Mouse (Mus musculus) MEL (cell line): ENCODE measurements around the gene Dynlt1c.
"Not testable (repeated sequence)": the region's sequence is repeated elsewhere in the genome, so short reads cannot be mapped to it uniquely, and the experiment has no call there.

Experiments used
- CHD1 ChIP-seq: IDR thresholded peaks from 2 replicates; pipeline ENCODE4 v1.6.1; 2012; ENCODE audit warnings: low read depth, mild to moderate bottlenecking, inconsistent platforms, low read length, improper control_type of control experiment
- CTCF ChIP-seq, 3 experiments: IDR thresholded peaks in 2 of 3; conservative IDR thresholded peaks in 1 of 3; 2 replicates each; pipeline ENCODE4 v1.5.1; 2011 to 2012; ENCODE audit warnings: low read length in 3 of 3, low read depth in 2 of 3, mild to moderate bottlenecking in 2 of 3, improper control_type of control experiment in 1 of 3, inconsistent platforms in 1 of 3, mixed read lengths in 1 of 3, moderate library complexity in 1 of 3; ENCODE audit not compliant: control insufficient read depth in 1 of 3, insufficient read depth in 1 of 3, poor library complexity in 1 of 3, severe bottlenecking in 1 of 3
- EP300 ChIP-seq, 2 experiments: IDR thresholded peaks; 2 replicates each; pipeline ENCODE4 v1.6.1; 2011; ENCODE audit warnings: improper control_type of control experiment in 2 of 2, low read length in 2 of 2, low read depth in 1 of 2, mild to moderate bottlenecking in 1 of 2
- GATA1 ChIP-seq: IDR thresholded peaks from 2 replicates; pipeline ENCODE4 v1.6.1; 2011; ENCODE audit warnings: low read depth, low read length, improper control_type of control experiment
- HCFC1 ChIP-seq: IDR thresholded peaks from 2 replicates; pipeline ENCODE4 v1.6.1; 2012; ENCODE audit warnings: low read depth, mild to moderate bottlenecking, inconsistent platforms, low read length, improper control_type of control experiment, moderate library complexity
- MAFK ChIP-seq: IDR thresholded peaks from 2 replicates; pipeline ENCODE4 v1.6.1; 2011; ENCODE audit warnings: low read depth, mild to moderate bottlenecking, low read length, improper control_type of control experiment, borderline replicate concordance
- MAZ ChIP-seq: IDR thresholded peaks from 2 replicates; pipeline ENCODE4 v1.6.1; 2012; ENCODE audit warnings: low read depth, mild to moderate bottlenecking, inconsistent platforms, low read length, improper control_type of control experiment
- POLR2A ChIP-seq, 2 experiments: IDR thresholded peaks; 2 replicates each; pipeline ENCODE4 v1.6.1; 2011 to 2012; ENCODE audit warnings: low read length in 2 of 2, mild to moderate bottlenecking in 2 of 2, control low read depth in 1 of 2, improper control_type of control experiment in 1 of 2, low read depth in 1 of 2, moderate library complexity in 1 of 2; ENCODE audit not compliant: control insufficient read depth in 1 of 2, insufficient read depth in 1 of 2, poor library complexity in 1 of 2
- POLR2AphosphoS5 ChIP-seq: IDR thresholded peaks from 2 replicates; pipeline ENCODE4 v1.6.1; 2012; ENCODE audit warnings: low read depth, borderline replicate concordance, mild to moderate bottlenecking, inconsistent platforms, low read length, moderate library complexity, mixed read lengths
- SIN3A ChIP-seq: IDR thresholded peaks from 2 replicates; pipeline ENCODE4 v1.6.1; 2012; ENCODE audit warnings: low read length, improper control_type of control experiment, inconsistent platforms
- TAL1 ChIP-seq: IDR thresholded peaks from 2 replicates; pipeline ENCODE4 v1.6.1; 2012; ENCODE audit warnings: mild to moderate bottlenecking, inconsistent platforms, low read length, moderate library complexity, mixed read lengths

GRCm38 (mm10) chr17:6619271-6619670, 17.8 kb downstream of the Dynlt1c start:
- TF ChIP-seq POLR2AphosphoS5; CHD1; HCFC1; SIN3A; MAZ; GATA1; MAFK; POLR2A (IDR thresholded peaks at IDR 0.05; ENCODE audit: control insufficient read depth in 1 of 2, insufficient read depth in 1 of 2, low read depth in 1 of 2, low read length in 2 of 2, poor library complexity in 1 of 2); EP300 (IDR thresholded peaks at IDR 0.05; ENCODE audit: low read depth in 1 of 2, low read length in 2 of 2); TAL1; CTCF (IDR thresholded peaks at IDR 0.05 in 2 of 3, conservative IDR thresholded peaks at IDR 0.05 in 1 of 3; ENCODE audit: control insufficient read depth in 1 of 3, insufficient read depth in 1 of 3, low read depth in 2 of 3, low read length in 3 of 3, poor library complexity in 1 of 3, severe bottlenecking in 1 of 3): not testable (repeated sequence)
